Mouse (Mus musculus) hindbrain, embryonic 13.5 days (tissue): ENCODE data around the gene Suz12. TPM values are rescaled to one million over a fixed set of nuclear protein-coding genes. Genes with fewer than 3 reads are reported as not detected.

Source experiments
- ATAC-seq: fragments of 200-750 bp; cut with Nextera tagmentation; 2 replicates; pipeline ENCODE4 v1.8.0; 2017; ENCODE audit warnings: moderate TSS enrichment; ENCODE audit not compliant: low FRiP score
- H3K27ac ChIP-seq: fragments of 300-500 bp; sonication (generic); 2 replicates; pipeline ENCODE4 v1.5.1; 2015; ENCODE audit warnings: inconsistent platforms, mild to moderate bottlenecking, moderate library complexity
- H3K27me3 ChIP-seq: fragments of 300-500 bp; sonication (generic); 2 replicates; pipeline ENCODE4 v1.6.1; 2015; ENCODE audit warnings: mild to moderate bottlenecking, inconsistent platforms
- H3K36me3 ChIP-seq: fragments of 300-500 bp; sonication (generic); 2 replicates; pipeline ENCODE4 v1.6.1; 2015; ENCODE audit warnings: mild to moderate bottlenecking, inconsistent platforms
- H3K4me1 ChIP-seq: fragments of 300-500 bp; sonication (generic); replicated peaks from 2 replicates; pipeline ENCODE4 v1.6.1; 2015; ENCODE audit warnings: inconsistent platforms
- H3K4me2 ChIP-seq: fragments of 300-500 bp; sonication (generic); 2 replicates; pipeline ENCODE4 v1.6.1; 2015; ENCODE audit warnings: inconsistent platforms, mild to moderate bottlenecking, moderate library complexity
- H3K4me3 ChIP-seq: fragments of 300-500 bp; sonication (generic); 2 replicates; pipeline ENCODE4 v1.5.1; 2015; ENCODE audit warnings: mild to moderate bottlenecking, inconsistent platforms
- H3K9ac ChIP-seq: fragments of 300-500 bp; sonication (generic); 2 replicates; pipeline ENCODE4 v1.6.1; 2015; ENCODE audit warnings: mild to moderate bottlenecking, inconsistent platforms
- H3K9me3 ChIP-seq: fragments of 300-500 bp; sonication (generic); 2 replicates; pipeline ENCODE4 v1.6.1; 2016; ENCODE audit warnings: inconsistent platforms
- WGBS: fragments of 180-500 bp; shearing (Covaris S2); methylation state at CpG from one replicate; pipeline ENCODE4 v1.1.7; 2015; 5-methylcytosine and 5-hydroxymethylcytosine counted together
- polyA plus RNA-seq: library from polyadenylated mRNA; unstranded; fragments of >200 nt; fragmentation: Nextera tagmentation; extraction: Ambion mirVana; gene quantifications from 2 replicates; pipeline ENCODE4 v1.2.1, GENCODE M21; 2015

Gene Suz12
- polyA plus RNA-seq, 1 experiment from 2014 or later: 16.9 TPM

- peak within 1 kb of the TSS; percentile 91 for H3K9ac ChIP-seq
- H3K4me1 ChIP-seq: peaks cover 14% of the 10 kb centered on the region
- H3K4me2 ChIP-seq: peak within 1 kb of the TSS; percentile 83
- peak within 1 kb of the TSS; percentile 84 for H3K27ac ChIP-seq
- no peaks in the 10 kb centered on the region for H3K36me3 ChIP-seq
- H3K27me3 ChIP-seq: no peaks in the 10 kb centered on the region
- peak within 1 kb of the TSS; percentile 89 for H3K4me3 ChIP-seq
- ATAC-seq: peak; percentile 94
- H3K9me3 ChIP-seq: no peaks in the 10 kb centered on the region
- 7% methylated on average over 55 of the region's 55 CpGs for WGBS
These were observed 88.2 kb downstream of the Suz12 start, which contains the start of gene Crlf3 for GRCm38 (mm10) chr11:80080826-80081728. Crlf3 (minus strand) TSS chr11:80080991.

GRCm38 (mm10) chr11:80081786-80082319 is 88.9 kb downstream of the Suz12 start:
- no peak overlapping the region for H3K27ac ChIP-seq
- H3K9ac ChIP-seq: no peak overlapping the region

More at GRCm38 (mm10) chr11:80081786-80082319, 88.9 kb downstream of the Suz12 start:
- Histone ChIP-seq H3K4me1 (peaks cover 14% of the 10 kb centered on the region), H3K4me3 (no peak overlapping the region), H3K36me3 (no peaks in the 10 kb centered on the region), H3K4me2 (no peak overlapping the region; the same call in 1 of the 2 replicates), H3K27me3 (no peaks in the 10 kb centered on the region), H3K9me3 (no peaks in the 10 kb centered on the region)
- no peak for ATAC-seq
- 87% methylated on average over 7 of the region's 7 CpGs for WGBS

Other genes starting within 250 kb of the Suz12 start
- 42.7 and 45.2 TPM in 2 replicates for gene Utp6, start 30.7 kb upstream of the Suz12 start, polyA plus RNA-seq
- 12.3 and 13.1 TPM in 2 replicates for gene Crlf3, start 87.9 kb downstream of the Suz12 start, polyA plus RNA-seq
- 6.1 and 6.3 TPM in 2 replicates for gene Atad5, start 96.3 kb downstream of the Suz12 start, polyA plus RNA-seq
- gene Tefm, start 149.1 kb downstream of the Suz12 start, polyA plus RNA-seq: 25.8 and 25.9 TPM in 2 replicates
- 3.7 and 3.9 TPM in 2 replicates for gene Adap2, start 161.0 kb downstream of the Suz12 start, polyA plus RNA-seq
- 3.1 and 3.9 TPM in 2 replicates for gene Rnf135, start 190.7 kb downstream of the Suz12 start, polyA plus RNA-seq
- 66.4 and 68.4 TPM in 2 replicates for gene Rhot1, start 215.9 kb downstream of the Suz12 start, polyA plus RNA-seq